Mouse (Mus musculus) liver, embryonic 14.5 days (tissue): ENCODE data around the gene Ppp1r36.
"Not testable (repeated sequence)": the region's sequence is repeated elsewhere in the genome, so short reads cannot be mapped to it uniquely, and the experiment has no call there.

Experiments
- CTCF ChIP-seq: IDR thresholded peaks from 2 replicates; pipeline ENCODE4 v1.5.1; 2016; ENCODE audit warnings: antibody characterized with exemption, low read depth, control low read depth
- EP300 ChIP-seq: IDR thresholded peaks from 2 replicates; pipeline ENCODE4 v1.6.1; 2016; ENCODE audit warnings: antibody characterized with exemption, low read depth

DNA sequence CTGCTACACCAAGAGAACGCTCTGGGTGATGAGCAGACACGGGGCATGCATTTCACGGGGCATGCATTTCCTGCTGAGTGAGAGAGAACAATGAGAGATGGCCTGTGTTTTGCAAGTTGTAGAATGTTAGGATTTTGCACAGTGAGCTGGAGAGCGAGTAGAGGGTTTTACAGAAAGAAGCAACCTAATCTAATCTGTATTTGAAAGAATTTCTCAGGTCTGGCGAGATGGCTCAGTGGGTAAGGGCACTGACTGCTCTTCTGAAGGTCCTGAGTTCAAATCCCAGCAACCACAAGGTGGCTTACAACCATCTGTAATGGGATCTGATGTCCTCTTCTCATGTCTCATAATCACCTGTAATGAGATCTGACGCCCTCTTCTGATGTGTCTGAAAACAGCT, 26.1 kb downstream of the Ppp1r36 start:
- not testable (repeated sequence) for TF ChIP-seq EP300, CTCF
